Mouse (Mus musculus) lung, adult 2 months (tissue): ENCODE measurements around the gene Epb41l1. TPM values are rescaled to one million over a fixed set of nuclear protein-coding genes. Genes with fewer than 3 reads are reported as not detected.
A peak's percentile ranks its signal among the peaks of the same experiment; 100 is the strongest.

ENCODE experiments used
- DNase-seq: peaks from one replicate; pipeline ENCODE4 v3.0.0; 2022
- H3K4me1 ChIP-seq: fragments of 200-500 bp; 2 replicates; pipeline ENCODE4 v1.6.1; 2011; ENCODE audit warnings: low read length; ENCODE audit not compliant: control insufficient read depth, insufficient read depth
- H3K4me3 ChIP-seq: fragments of 200-500 bp; replicated peaks from 2 replicates; pipeline ENCODE3; 2011; ENCODE audit warnings: low read depth, mild to moderate bottlenecking, control low read depth, low read length; ENCODE audit errors: extremely low read depth
- CTCF ChIP-seq: fragments of 200-500 bp; IDR thresholded peaks from 2 replicates; pipeline ENCODE4 v1.5.1; 2011; ENCODE audit warnings: mild to moderate bottlenecking, low read length, control low read depth; ENCODE audit not compliant: insufficient read depth
- POLR2A ChIP-seq: fragments of 200-500 bp; IDR thresholded peaks from 2 replicates; pipeline ENCODE4 v1.6.1; 2011; ENCODE audit warnings: low read depth, mild to moderate bottlenecking, control low read depth, low read length, borderline replicate concordance; ENCODE audit errors: extremely low read depth
- WGBS: fragments of 180-500 bp; shearing (Covaris S2); methylation state at CpG from one replicate; pipeline ENCODE4 v1.1.7; 2018; 5-methylcytosine and 5-hydroxymethylcytosine counted together
- polyA plus RNA-seq: library from polyadenylated mRNA; depleted of rRNA; stranded (reverse); fragments of >200 nt; gene quantifications from 2 replicates; pipeline ENCODE4 v1.2.3, GENCODE M21; 2012

Gene Epb41l1
- polyA plus RNA-seq, 1 experiment: 25.1 TPM

DNA sequence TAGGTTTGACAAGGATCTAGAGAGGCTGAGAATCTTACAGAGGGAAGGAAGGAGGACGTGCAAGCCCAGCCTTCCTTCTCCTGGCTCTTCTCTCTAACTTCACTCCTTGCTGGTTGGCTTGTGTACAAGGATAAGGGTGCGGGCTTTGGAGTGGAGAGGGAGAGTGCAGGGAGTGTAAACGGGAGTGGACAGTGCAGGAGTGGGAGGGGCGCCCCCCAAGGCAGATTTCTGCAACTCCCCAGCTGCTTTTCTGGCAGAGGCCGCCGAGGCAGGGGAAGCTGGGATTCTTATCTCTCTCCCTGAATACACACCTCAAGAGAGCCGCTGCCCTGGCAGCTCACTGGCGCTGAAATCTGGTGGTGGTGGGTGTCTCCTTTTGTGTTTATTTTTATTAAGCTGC is 1.9 kb downstream of the Epb41l1 start:
- no peak for DNase-seq
- WGBS: 14% methylated on average over 8 of the region's 8 CpGs
- Histone ChIP-seq H3K4me3 (no peak overlapping the region), H3K4me1 (peaks cover 4% of the 10 kb centered on the region; the same call in 1 of the 2 replicates)
- TF ChIP-seq POLR2A: no peak
- no peak for TF ChIP-seq CTCF

- WGBS: 73% methylated on average over 4 of the region's 4 CpGs
- Histone ChIP-seq H3K4me3 (no peak overlapping the region), H3K4me1 (peaks cover 4% of the 10 kb centered on the region; the same call in 1 of the 2 replicates)
- TF ChIP-seq POLR2A (no peak), CTCF (no peak)
- DNase-seq: no peak
Observed at GRCm38 (mm10) chr2:156423672-156424071, 3.0 kb downstream of the Epb41l1 start.

- Histone ChIP-seq H3K4me3 (no peak overlapping the region), H3K4me1 (no peaks in the 10 kb centered on the region; the same call in 1 of the 2 replicates)
- 67% methylated on average over 2 of the region's 2 CpGs for WGBS
- TF ChIP-seq POLR2A: no peak
- TF ChIP-seq CTCF: no peak
- no peak for DNase-seq
Observed at GRCm38 (mm10) chr2:156425618-156426017, 4.9 kb downstream of the Epb41l1 start.

- 72% methylated on average over 4 of the region's 4 CpGs for WGBS
- no peaks in the 10 kb centered on the region; the same call in 1 of the 2 replicates for H3K4me1 ChIP-seq
- no peak overlapping the region for H3K4me3 ChIP-seq
- no peak for DNase-seq
- TF ChIP-seq POLR2A (no peak), CTCF (no peak)
Observed at GRCm38 (mm10) chr2:156426151-156426550, 5.4 kb downstream of the Epb41l1 start.

DNA sequence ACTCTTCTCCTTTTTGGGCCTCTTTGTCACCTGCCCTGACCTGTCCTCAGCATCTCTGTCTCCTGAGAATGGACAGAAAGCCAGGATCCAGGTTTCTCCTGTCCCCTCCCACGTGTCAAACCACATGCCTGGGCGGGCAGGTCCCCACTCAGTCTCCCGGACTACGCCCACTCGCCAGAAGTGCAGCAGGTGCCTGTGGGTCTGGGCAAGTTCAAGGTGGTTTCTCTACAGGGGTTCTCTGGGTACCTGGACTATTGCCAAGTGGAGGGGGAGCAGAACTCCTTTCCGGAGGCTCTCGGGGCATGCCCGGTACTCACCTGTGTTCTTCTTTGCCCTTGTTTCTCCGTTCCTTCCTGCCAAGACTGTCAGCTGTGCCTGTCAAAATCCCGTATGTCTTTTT is 9.1 kb downstream of the Epb41l1 start:
- peaks cover 6% of the 10 kb centered on the region for H3K4me1 ChIP-seq
- no peak for TF ChIP-seq POLR2A
- TF ChIP-seq CTCF: no peak
- H3K4me3 ChIP-seq: no peak overlapping the region
- no peak for DNase-seq
- WGBS: 46% methylated on average over 10 of the region's 10 CpGs

GRCm38 (mm10) chr2:156430326-156430725 is 9.6 kb downstream of the Epb41l1 start:
- no peak for TF ChIP-seq POLR2A
- TF ChIP-seq CTCF: no peak
- 24% methylated on average over 4 of the region's 4 CpGs for WGBS
- no peak for DNase-seq
- Histone ChIP-seq H3K4me3 (no peak overlapping the region), H3K4me1 (peaks cover 6% of the 10 kb centered on the region)

- no peak for TF ChIP-seq POLR2A
- TF ChIP-seq CTCF: no peak
- Histone ChIP-seq H3K4me1 (peaks cover 6% of the 10 kb centered on the region), H3K4me3 (no peak overlapping the region)
- WGBS: 69% methylated on average over 6 of the region's 6 CpGs
- DNase-seq: no peak
Observed at GRCm38 (mm10) chr2:156431409-156431808, 10.7 kb downstream of the Epb41l1 start.

GRCm38 (mm10) chr2:156432086-156432485 is 11.4 kb downstream of the Epb41l1 start:
- no peak for DNase-seq
- 83% methylated on average over 3 of the region's 3 CpGs for WGBS
- H3K4me1 ChIP-seq: peaks cover 6% of the 10 kb centered on the region
- H3K4me3 ChIP-seq: no peak overlapping the region
- TF ChIP-seq POLR2A: no peak
- TF ChIP-seq CTCF: no peak

GRCm38 (mm10) chr2:156432874-156433868 is 12.5 kb downstream of the Epb41l1 start:
- TF ChIP-seq CTCF (no peak), POLR2A (no peak)
- 50% methylated on average over 9 of the region's 9 CpGs for WGBS

DNA sequence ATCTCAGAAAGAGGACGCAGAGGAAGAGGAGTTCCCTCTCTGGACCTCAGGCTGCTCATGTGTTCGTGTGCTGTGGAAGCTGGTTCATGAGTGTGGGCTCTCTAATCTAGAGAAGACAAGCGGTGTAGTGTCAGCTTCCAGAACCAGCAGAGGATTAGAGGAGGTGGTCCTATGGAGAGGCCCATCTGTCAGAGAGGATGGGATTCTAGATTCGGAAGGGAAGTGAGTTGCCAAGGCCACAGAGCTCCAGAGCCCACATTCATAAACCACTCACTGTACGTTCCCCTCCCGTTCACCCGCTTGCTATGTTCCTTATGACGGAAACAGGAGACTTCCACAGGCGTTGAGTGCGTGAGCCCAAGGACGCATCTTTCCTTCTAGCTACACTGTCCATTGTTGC is 16.9 kb downstream of the Epb41l1 start:
- DNase-seq: no peak
- peaks cover 8% of the 10 kb centered on the region for H3K4me1 ChIP-seq
- 82% methylated on average over 11 of the region's 11 CpGs for WGBS
- H3K4me3 ChIP-seq: no peak overlapping the region
- TF ChIP-seq CTCF: no peak
- TF ChIP-seq POLR2A: no peak

More at GRCm38 (mm10) chr2:156432874-156433868, 12.5 kb downstream of the Epb41l1 start:
- no peak overlapping the region for H3K4me3 ChIP-seq
- peak; percentile 63 for DNase-seq
- H3K4me1 ChIP-seq: peaks cover 6% of the 10 kb centered on the region
